1 mouse cellular context compared by ENCODE assay signal in the genomic region with DNA sequence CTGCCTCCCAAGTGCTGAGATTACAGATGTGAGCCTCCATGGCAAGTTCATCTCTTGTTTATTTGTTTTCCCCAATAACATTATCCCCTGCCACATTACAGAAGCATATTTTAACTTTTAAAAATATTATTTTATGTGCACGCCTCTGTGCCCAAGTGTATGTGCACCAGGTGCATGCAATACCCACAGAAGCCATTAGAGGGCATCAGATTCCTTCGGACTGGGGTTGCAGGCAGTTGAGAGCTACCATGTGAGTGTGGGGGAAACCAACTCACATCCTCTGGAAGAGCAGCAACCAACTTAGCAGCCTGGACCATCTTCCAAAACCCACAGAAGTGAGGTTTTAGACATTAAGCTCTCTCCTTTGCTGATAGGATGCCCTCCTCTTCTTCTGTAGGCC.
TF ChIP-seq lines count a peak whose summit lies in the region.

No protein-coding gene starts in this region.

TF ChIP-seq in MEL, 35 proteins besides CTCF, POLR2A, EP300 and RAD21:
- TF ChIP-seq TAL1 (IDR thresholded peaks at IDR 0.05; ENCODE audit: low read length) (no peak), SIN3A (IDR thresholded peaks at IDR 0.05; ENCODE audit: low read length) (no peak), CHD2 (IDR thresholded peaks at IDR 0.05; ENCODE audit: low read length) (no peak), POLR2AphosphoS2 (IDR thresholded peaks at IDR 0.05; ENCODE audit: low read length) (no peak), E2F4 (IDR thresholded peaks at IDR 0.05; ENCODE audit: borderline replicate concordance, low read depth, low read length) (no peak), ZKSCAN1 (IDR thresholded peaks at IDR 0.05; ENCODE audit: low read depth, low read length) (no peak), HCFC1 (IDR thresholded peaks at IDR 0.05; ENCODE audit: low read depth, low read length) (no peak), ETS1 (IDR thresholded peaks at IDR 0.05; ENCODE audit: low read depth, low read length) (no peak), JUND (IDR thresholded peaks at IDR 0.05; ENCODE audit: low read depth, low read length) (no peak), MYC (IDR thresholded peaks at IDR 0.05; ENCODE audit: low read depth, low read length) (no peak), RCOR1 (IDR thresholded peaks at IDR 0.05; ENCODE audit: low read depth, low read length) (no peak), MYB (IDR thresholded peaks at IDR 0.05; ENCODE audit: low read depth, low read length) (no peak), UBTF (IDR thresholded peaks at IDR 0.05; ENCODE audit: borderline replicate concordance, insufficient read depth, low read depth, low read length) (no peak), BHLHE40 (IDR thresholded peaks at IDR 0.05; ENCODE audit: borderline replicate concordance, low read depth, low read length) (no peak), GABPA (IDR thresholded peaks at IDR 0.05; ENCODE audit: low read depth, low read length) (no peak), ELF1 (IDR thresholded peaks at IDR 0.05; ENCODE audit: low read depth, low read length) (no peak), ZNF384 (IDR thresholded peaks at IDR 0.05; ENCODE audit: low read depth, low read length) (no peak), TCF12 (IDR thresholded peaks at IDR 0.05; ENCODE audit: low read depth, low read length) (no peak)
